Mouse (Mus musculus) urinary bladder, postnatal 4 days (tissue): ENCODE results near the gene Tefm.
"Not testable (repeated sequence)": the region's sequence is repeated elsewhere in the genome, so short reads cannot be mapped to it uniquely, and the experiment has no call there.

Experiments used
- DNase-seq, 2 experiments: peaks; one replicate each; pipeline ENCODE4 v3.0.0; 2021 to 2022; ENCODE audit warnings: low spot score in 2 of 2

Gene Tefm

DNA sequence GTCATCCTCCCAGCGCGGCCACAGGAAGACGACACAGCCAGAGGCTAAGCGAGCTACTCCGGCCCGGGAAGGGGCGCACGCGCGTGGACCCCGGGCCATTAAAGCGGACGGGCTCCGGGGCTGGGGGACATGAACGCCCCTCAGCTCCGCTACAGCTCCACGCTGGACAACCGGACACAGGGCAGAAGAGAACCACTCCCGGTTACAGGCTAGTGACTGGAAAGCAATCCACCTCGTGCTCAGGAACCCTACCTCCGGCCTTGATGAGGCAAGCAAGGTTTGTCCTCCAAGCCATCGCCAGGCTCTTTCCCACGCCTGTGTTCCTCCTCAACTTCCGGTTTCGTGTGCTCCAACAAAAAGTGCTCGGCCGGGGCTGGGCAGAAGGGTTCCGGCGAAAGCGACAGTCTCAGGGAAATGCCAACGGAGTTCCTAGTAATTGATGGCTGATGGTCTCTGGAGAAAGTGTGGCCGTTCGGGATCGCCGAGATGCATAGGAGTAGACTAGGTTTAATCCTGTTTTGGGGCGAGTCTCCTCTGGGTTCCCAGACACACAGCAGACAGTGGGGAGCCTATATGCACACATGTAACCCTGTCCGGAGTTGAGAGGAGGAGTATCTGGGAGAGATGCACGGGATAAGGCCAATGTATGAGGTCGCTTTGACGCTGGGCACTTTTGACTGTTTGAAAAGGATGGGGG is at the start of gene Tefm:
Gene Tefm (minus strand): TSS at position 351 of the 697 bp plus-strand sequence.
- peak; percentile 78 to 79 for DNase-seq

DNA sequence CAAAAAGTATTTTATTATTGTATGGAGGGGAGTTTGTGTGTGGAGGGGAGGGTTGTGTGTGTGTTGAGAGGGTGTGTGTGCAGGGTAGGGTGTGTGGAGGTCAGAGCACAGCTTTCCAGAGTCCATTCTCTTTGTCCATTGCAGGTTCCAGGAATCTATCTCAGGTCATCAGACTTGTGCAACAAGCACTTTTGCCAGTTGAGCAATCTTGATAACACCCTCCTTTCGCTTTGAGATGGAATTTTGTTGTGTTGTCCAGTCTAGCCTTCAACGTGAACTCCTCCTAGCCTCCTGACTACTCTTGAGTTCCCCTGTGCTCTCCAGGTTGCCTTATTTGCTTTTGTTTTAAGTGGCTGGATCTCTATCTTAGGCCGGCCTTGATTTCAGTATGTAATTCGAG is 48.3 kb upstream of the Tefm start:
- DNase-seq, result no peak

DNA sequence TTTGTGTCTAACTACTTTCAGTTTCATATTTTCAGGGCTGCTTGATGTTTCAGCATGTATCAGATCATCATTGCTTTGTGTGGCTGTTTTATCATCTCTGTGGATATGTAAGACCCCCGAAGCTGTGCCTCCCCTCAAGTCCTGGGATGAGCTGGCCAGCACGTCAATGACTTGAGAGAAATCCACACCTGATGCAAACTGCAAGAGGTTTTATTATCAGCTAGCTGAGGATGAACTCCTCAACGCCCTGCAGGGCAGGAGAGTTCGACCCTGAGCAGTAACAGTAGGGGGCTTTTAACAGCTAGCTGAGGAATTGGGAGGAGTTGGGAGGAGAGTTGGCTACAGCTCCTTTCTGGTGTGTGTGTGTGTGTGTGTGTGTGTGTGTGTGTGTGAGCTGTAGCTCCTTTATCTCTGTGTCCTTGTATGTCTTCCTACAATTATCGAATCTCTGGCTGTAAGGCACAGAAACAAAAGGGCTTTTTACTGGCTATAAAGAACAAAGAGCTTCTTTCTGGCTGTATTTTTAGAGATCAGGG is 43.5 kb upstream of the Tefm start:
- DNase-seq, result not testable (repeated sequence)

DNA sequence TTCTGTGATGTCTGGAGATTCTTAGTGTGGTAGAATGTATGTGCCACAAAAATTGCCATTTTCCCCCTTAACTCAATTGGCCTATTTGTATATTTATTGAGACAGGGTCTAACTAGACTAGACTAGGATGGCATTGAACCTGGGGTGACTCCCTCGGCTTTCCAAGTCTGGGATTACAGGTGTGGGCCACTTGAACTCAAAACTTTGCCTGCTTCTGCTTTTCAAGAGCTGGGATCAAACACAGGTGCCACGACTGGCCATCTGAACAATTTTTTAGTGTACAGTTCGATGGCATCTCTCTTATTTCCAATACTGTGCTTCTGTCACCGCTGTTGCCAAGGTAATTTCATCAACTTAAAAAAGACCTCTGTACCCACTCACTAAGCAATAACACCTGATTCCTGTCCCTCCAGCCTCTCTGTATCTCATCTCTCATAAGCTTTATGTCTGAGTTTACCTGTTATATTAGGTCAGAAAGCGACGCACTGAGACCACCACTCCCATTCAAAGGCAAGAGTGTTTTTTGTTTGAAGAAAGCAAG is 42.6 kb upstream of the Tefm start:
- DNase-seq, result no peak

DNA sequence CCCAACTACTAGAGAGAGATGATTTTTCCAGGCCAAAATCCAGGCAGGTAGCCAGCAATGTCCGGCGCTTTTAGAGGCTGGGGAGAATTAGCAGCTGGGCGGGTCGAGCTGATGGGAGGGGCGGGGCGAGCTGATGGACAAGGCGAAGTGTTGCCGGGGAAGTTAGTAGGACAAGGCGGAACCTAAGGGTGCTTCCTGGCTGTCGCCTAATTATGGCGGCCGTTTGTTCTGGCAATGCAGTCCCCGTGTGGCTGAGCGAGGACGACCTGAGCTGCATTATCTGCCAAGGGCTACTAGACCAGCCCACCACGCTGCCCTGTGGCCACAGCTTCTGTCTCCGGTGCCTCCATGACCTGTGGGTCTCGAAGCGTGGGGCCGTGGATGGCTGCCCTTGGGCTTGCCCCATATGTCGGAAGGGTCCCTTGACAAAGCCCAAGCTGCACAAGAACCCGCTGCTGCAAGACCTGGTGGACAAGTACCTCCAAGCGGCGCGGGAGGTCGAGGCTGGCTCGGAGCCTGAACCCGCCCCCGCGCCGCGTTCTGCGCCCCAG is 41.8 kb upstream of the Tefm start, which contains the start of gene Rnf135:
Gene Rnf135 (plus strand): TSS at position 147 of the 551 bp plus-strand sequence.
- DNase-seq, result peak; percentile 88 to 94

DNA sequence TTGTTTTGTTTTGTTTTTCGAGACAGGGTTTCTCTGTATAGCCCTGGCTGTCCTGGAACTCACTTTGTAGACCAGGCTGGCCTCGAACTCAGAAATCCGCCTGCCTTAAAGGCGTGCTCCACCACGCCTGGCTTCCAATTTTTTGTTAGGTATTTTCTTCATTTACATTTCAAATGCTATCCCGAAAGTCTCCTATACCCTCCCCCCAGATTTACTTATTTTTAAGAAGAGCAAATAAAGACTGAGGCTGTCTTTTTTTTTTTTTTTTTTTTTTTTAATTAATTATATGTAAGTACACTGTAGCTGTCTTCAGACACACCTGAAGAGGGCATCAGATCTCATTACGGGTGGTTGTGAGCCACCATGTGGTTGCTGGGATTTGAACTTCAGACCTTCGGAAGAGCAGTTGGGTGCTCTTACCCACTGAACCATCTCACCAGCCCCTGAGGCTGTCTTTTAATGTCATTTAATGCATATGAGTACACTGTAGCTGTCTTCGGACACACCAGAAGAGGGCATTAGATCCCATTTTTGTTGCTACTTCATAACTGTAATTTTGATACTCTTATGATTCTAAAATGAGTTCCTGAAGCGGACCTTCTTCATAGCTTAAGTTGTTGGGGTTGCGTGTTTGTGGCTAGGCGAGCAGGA is 41.2 kb upstream of the Tefm start:
- not testable (repeated sequence) for DNase-seq

DNA sequence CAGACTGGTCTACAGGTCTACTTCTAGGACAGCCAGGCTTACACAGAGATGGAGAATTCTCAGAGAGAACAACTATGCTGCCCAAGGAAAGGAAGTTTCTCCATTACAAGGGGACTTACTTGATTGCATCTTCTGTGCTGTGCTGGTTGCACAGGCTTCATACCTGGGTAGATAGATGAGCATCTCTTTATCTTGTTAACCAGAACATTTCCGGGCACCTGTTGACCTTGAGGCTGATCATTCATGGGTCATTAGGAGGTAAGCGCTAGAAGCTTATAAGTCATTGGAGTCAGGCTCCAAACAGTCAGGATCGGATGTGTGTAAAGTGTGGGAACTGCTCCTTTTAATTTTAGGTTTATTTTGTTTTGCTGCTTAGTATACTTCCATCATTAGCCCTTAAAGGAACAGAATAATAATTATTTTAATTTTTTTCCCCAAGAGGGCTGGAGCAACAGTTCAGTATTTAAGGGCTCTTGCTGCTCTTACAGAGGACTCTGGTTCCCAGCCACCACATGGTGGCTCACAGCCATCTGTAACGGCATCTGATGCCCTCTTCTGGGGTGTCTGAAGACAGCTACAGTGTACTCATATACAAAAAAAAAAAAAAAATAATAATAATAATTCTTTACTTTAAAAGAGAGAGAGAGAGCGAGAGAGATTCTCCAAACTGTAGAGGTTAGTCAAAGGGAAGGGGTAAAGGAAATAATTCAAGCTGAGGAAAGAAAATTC is 39.2 kb upstream of the Tefm start:
- DNase-seq, result no peak

DNA sequence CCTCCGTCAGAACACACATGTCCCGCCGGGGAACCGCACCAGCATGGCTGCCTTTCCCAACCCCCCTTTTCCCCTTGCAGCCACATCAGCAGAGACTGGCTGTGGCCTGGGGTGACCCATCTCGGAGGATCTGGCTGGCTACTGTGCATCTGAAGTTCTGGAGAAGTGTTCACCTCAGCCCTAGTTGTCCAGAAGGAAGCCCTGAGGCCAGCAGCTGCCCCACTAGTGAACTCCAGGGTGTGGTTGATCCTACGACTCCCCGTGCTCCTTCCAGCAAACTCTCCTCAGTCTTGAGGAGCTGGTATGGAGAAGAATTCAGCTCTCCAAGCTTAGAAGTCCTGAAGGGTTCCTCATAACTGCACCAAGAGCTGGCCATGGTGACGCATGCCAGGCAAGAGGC is 36.3 kb upstream of the Tefm start:
- no peak for DNase-seq

DNA sequence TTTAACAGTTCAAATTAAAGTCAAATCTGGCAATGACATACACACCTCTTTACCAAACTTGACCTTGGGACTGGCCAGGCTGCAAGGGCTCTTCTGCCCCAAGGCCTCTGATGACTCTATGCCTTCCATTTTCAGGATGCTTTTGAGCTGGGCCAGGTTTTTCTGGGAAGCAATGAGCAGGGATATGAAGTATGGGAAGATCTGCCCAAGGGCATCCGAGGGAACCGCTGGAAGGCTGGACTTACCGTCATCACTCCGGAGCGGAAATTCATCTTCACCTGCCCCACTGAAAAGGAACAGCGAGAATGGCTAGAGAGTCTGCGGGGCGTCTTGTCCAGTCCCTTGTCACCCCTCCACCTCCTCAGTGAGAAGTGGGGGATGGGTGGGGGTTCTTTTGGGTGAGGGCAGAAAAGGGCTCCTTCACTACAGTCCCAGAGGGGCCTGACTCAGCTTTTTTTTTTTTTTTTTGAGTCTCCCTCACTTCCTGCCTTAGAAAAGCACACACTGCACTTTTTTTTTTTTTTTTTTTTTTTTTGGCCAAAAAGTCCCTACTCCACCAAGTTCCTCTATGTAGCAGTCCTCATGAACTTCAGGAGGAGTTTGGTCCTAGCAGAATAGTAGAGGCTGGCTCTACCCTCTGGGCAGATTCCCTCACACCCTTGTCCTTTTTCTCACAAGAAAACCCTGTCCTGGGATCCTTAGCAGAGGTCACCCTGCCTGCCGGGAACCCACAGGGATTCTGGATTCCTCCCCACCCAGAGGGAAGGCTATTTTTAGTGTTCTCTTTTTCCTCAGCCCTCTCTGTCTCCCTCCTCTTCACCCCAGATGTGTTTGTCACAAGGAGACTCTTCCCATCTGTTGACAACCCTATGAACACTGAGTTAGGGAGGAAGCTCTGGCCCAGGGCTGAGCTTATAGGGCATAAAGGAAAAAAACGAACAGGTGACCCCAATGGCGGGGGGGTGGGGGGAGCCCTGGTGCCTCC is 35.2 kb upstream of the Tefm start:
- no peak for DNase-seq

DNA sequence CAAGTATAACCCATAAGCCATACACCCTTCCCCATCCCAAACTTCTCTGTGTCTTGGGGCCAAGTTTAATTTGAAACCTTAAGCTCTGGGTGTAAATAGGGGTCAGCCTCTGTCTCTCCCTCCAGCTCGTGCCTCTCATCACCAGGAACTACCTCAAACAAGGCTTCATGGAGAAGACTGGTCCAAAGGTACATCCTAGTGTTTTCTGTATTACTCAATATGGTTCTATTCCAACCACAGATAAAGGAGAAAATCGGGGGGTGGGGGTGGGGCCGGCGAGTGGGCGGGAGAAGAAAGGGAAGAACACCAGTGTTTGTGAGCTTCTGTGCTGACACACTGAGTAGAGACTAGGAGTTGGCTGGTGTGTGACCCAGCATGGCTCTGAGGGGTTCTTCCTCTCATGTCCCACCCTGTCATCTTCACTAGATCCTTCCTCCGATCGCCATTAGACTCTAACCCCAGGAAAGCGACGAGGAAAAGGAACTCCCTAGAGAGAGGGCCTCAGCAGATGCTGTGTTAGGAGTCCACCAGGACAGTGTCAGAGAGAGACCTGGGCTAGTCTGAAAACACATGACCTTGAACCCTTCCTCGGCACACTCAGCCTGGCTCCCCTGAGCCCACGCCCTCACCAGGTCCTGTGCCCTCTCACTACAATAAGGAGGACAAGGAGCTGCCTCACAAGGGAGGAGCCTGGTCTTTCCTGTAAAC is 32.1 kb upstream of the Tefm start:
- DNase-seq, result no peak

DNA sequence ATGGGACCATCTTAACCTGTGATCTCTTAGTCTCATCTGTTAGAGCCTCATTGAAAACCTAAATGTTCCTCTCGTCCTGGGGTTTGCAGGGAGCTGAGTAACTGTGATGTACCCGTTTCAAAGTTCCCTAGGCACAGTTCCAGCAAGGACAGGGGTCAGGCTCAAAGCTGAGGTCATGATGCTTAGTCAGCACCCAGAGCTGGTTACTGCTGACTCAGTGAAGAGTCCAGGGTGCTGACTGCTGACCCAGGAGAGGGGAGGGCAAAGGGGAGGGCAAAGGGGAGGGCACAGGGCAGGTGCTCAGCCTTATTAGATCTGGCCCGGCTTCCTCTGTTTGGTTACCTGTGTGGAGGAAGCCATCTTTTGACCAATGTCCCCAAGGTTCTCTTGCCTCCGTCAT is 29.9 kb upstream of the Tefm start:
- DNase-seq, result no peak

DNA sequence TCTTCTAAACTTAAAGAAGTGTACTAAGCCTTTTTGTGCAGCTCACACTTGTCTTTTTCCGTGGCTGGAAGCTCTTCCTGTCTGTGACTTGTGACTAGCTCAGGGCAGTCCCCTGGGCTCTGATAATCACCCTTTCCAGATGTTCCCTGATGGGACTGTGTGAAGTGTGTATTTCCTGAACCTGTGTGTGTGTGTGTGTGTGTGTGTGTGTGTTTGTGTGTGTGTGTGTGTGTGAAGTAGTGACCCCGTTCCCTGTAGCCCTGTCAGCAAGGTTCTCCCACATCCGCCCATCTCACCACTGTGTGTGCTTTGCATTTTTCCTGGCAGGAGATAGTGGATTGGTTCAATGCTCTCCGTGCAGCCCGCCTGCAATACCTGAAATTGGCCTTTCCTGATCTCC is 28.4 kb upstream of the Tefm start:
- DNase-seq, result no peak

DNA sequence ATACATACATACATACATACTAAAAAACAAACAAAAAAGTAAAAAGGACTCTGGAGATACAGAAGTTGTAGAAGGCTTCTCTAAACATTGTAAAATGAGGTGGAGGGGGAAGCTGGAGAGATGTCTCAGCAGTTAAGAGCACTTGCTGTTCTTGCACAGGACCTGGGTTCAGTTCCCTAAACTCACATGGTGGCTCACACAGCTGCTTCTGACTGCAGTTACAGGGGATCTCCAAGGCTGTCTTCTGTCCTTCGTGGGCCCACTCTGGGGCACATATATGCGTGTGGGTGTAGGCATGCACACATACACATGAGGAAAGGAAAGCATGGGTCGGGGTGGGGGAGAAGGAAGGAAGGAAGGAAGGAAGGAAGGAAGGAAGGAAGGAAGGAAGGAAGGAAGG is 27.7 kb upstream of the Tefm start:
- no peak for DNase-seq

DNA sequence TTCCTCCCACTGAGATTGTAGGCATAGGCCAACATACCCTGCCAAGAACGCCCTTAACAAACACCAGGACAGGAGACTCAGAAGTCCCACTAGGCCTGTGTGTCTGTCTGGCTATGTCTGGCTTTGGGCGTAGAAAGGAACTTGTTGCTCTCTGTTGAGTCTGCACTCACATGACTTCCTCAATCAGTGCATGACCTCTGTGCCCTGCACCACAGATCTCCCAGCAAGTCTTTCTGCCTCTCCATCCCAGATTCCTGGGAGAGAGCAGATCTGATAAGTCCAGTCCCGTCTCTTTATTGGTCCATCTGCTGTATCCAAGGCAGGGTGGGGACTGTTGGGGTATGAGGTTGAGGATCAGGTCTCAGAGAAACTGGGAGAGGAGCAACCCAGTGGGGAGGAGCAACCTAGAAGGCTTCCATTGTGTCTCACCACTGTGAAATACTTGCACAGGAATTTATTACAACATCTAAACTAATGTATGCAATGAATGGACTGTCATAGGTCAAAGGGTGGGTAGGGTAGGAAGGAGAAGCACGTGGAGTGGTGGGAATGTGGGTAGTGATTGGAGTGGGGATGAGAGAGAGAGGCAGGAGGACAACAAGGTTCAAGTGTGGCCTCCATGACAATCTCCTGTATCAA is 26.8 kb upstream of the Tefm start:
- DNase-seq, result no peak

DNA sequence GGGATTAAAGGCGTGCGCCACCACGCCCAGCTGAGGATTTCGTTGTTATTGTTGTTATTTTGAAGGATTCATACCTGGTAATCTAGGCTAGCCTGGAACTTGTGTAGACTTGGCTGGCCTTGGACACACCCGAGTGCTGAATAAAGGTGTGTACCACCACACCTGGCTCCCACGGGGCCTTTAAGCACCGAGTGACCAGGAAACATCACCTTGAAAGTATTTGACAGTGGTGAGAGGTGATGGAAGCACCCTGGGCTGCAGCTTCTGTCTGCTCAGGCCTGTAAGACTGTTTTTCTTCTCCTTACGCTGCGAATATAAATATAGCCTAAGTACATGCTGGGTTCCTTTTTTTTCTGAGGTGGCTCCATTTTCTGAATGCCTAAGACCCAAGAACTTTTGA is 26.1 kb upstream of the Tefm start:
- no peak for DNase-seq

DNA sequence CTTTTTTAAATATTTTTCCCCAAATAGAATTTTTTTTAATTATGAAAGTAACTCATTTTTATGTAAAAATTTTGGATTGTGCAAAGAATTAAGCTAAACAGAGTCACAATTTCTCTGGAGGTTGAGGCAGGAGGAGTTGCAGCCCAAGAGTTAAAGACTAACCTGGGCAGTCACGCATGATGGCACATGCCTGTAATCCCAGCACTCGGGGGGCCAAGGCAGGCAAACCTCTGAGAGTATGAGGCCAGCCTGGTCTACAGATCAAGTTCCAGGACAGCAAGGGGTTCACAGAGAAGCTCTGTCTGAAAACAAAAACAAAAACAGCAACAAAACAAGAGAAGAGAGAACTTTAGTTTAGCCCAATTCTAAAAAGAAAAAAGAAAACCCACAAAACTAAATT is 22.2 kb upstream of the Tefm start:
- DNase-seq, result no peak

DNA sequence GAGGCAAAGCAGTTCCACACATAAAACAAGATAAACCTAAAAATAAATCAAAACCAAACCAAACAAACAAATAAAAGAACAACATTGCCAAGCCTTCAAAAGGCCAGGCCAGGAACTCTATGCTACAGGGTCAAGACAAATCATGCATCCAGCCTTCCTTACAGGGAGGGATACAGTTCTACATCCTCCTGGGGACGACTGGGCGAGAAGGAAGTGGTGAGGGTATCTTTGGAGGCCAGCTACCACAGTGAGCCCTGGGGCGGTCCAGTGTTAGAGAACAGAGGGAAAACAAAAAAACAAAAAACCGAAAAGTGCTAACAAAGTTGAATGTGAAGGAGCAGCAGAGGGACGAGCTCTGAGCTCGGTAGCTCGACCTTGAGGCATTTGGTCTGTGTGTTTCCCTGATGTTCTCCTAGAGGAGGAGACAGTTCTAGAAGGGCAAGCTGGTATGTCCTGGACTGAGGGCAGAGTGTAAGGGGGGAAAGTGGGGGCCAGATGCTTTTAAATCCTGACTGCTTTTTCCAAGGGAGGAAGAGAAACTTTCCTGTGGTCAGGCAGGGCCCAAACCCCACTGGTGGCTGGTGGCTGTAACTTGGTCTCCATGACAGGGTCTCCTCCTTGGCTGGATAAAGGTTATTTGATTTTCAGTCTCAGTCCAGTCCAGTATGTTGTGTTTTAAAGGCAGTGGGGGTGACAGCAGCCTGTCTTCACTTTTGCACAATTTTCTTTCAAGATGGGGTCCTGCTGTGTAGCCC is 21.6 kb upstream of the Tefm start:
- no peak for DNase-seq

DNA sequence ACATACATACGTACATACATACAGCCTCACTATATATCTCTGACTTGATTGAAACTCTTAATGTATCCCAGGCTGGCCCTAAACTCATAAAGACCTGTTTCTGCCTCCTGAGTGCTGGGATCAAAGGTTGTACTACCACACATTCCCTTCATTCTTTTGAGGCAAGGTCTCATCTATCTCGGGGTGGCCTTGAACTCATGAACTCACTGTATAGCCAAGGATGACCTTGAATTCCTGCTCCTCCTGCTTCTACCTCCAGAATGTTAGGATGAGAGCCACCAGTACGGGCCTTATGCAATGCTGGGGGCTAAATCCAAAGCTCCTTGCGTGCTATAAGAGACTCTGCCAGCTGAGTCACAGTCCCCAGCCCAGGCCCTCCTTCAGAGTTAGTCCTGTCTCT is 19.1 kb upstream of the Tefm start:
- DNase-seq, result no peak

DNA sequence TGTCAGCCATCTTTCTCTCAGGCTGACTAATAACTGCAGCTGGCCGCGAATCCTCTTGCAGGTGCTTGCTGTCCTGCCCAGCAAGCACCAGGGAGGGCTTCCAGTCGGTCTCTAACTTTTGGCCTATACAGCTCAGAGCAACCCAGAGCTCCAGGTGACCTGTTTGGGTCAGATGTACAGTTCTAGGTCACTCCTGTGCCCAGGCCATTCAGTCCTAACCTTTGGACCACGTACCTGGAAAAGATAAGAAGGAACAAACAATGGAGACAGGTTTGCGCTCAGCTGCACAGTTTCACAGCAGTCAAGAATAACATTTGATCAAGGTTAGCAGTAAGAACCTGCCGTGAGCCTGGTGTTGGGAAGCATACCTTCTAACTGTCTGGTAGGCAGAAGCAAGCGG is 17.0 kb upstream of the Tefm start:
- DNase-seq, result no peak
